Mouse (Mus musculus) bone marrow, adult 2 months (tissue): ENCODE data around the gene Tex13c2.

Experiments used
- CTCF ChIP-seq: fragments of 200-500 bp; IDR thresholded peaks from 2 replicates; pipeline ENCODE4 v1.5.1; 2011; ENCODE audit warnings: low read length, control low read depth; ENCODE audit not compliant: control insufficient read depth, insufficient read depth
- POLR2A ChIP-seq: fragments of 200-500 bp; IDR thresholded peaks from 2 replicates; pipeline ENCODE4 v1.6.1; 2011; ENCODE audit warnings: low read depth, mild to moderate bottlenecking, control low read depth, low read length, borderline replicate concordance; ENCODE audit not compliant: control insufficient read depth

- TF ChIP-seq CTCF (peak; percentile 40), POLR2A (no peak)
These were observed 23.1 kb downstream of the Tex13c2 start for GRCm38 (mm10) chrX:42512567-42512966.
